Mouse (Mus musculus) CD4-positive, CD25-positive, alpha-beta regulatory T cell, adult 9 weeks (primary cell): ENCODE results near the gene Mgme1. TPM values are rescaled to one million over a fixed set of nuclear protein-coding genes. Genes with fewer than 3 reads are reported as not detected.

Source experiments
- polyA plus RNA-seq: library from polyadenylated mRNA; unstranded; fragments of 100-300 nt; shearing (Covaris generic); gene quantifications from one replicate; pipeline ENCODE4 v1.2.1, GENCODE M21; 2017

The Mgme1 gene
- 8.9 TPM for polyA plus RNA-seq

GRCm38 (mm10) chr2:144270507-144271420 is at the start of gene Mgme1, which contains the start of gene Snx5:
TSS of gene Mgme1 (plus strand) at chr2:144270663.
TSS of gene Snx5 (minus strand) at chr2:144270906.

Other genes with a start within 250 kb of the Mgme1 start
- not detected for gene Banf2, start 237.6 kb upstream of the Mgme1 start, polyA plus RNA-seq
- 42.9 TPM for gene Snx5, start 243 bp downstream of the Mgme1 start, polyA plus RNA-seq
- not detected for gene Ovol2, start 61.5 kb downstream of the Mgme1 start, polyA plus RNA-seq
- 14.4 TPM for gene Kat14, start 98.3 kb downstream of the Mgme1 start, polyA plus RNA-seq
- gene Pet117, start 98.3 kb downstream of the Mgme1 start, polyA plus RNA-seq, result 2.5 TPM